Mouse (Mus musculus) gastrocnemius, postnatal 25 days (tissue): ENCODE results near the gene Ifngr2. TPM values are rescaled to one million over a fixed set of nuclear protein-coding genes. Genes with fewer than 3 reads are reported as not detected.
"Not testable (repeated sequence)": the region's sequence is repeated elsewhere in the genome, so short reads cannot be mapped to it uniquely, and the experiment has no call there.

Source experiments
- DNase-seq: peaks from one replicate; pipeline ENCODE4 v3.0.0; 2022
- long read RNA-seq, 2 experiments: library from polyadenylated mRNA; stranded (forward); transcript quantifications; one replicate each; pipeline ENCODE4 v2.0.0; 2021
- total RNA-seq, 2 experiments: library from RNA; stranded (reverse); gene quantifications; 1 replicate in 1 of 2; 2 replicates in 1 of 2; pipeline ENCODE4 v1.2.3; 2021

Gene Ifngr2
- 10 to 100 TPM; 50.5 to 71.4 TPM for total RNA-seq
- long read RNA-seq, experiment 1, transcript Ifngr2-201 (7 exons, 3,708 nt), result major isoform, 129 of 142 reads
- long read RNA-seq, experiment 1, partial matches to known transcripts, result 2 of 142 reads
- long read RNA-seq, experiment 1, other reads (novel, unspliced or antisense), result 11 of 142 reads
- long read RNA-seq, experiment 2, transcript Ifngr2-201 (7 exons, 3,708 nt), result major isoform, 189 of 208 reads
- long read RNA-seq, experiment 2, partial matches to known transcripts, result 6 of 208 reads
- long read RNA-seq, experiment 2, other reads (novel, unspliced or antisense), result 13 of 208 reads

GRCm38 (mm10) chr16:91546836-91547741 is at the start of gene Ifngr2:
Gene Ifngr2, plus strand, starts transcription at chr16:91547072.
- DNase-seq, result peak; percentile 79

- DNase-seq, result no peak
Observed at GRCm38 (mm10) chr16:91498041-91498440, 48.8 kb upstream of the Ifngr2 start.

DNA sequence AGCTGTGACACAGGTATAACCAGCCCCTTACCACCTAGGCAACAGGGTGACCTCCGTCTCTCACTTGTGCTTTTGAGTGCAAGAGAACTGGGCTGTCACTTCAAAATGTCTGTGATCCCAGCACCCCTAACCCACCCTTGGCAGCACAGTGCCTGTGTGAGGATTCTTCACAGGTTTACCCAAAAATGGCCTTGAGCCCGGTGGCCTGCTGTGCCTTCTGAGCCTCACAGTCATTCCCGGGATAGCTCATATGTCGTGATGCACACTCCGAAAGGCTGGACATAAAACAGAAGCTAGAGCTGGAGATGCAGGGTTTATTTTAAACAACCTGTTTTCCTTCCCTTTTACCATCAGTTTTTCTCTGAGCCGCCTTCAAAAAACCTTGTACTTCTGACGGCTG is 42.2 kb upstream of the Ifngr2 start:
- DNase-seq, result no peak

- peak; percentile 81 for DNase-seq
Observed at GRCm38 (mm10) chr16:91505116-91505601, 41.7 kb upstream of the Ifngr2 start.

DNA sequence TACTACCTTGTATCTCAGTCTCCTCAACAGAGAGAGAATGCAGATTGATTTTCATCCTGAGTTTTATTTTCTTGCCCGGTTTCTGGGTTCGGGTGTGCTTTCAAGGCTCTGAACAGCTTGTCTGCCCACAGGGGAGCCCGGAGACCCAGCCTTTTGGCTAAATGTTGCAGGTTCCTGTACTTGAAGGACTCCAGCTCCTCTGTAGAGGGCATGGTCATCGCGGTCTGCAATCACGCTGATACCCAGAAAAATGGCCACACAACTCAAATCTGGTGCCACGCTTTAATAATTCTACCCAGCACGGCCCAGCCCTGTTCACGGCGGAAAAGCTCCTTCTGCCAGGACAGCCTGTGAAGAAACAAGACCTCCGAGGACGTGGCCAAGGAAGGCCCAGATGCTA is 40.5 kb upstream of the Ifngr2 start:
- DNase-seq, result no peak

DNA sequence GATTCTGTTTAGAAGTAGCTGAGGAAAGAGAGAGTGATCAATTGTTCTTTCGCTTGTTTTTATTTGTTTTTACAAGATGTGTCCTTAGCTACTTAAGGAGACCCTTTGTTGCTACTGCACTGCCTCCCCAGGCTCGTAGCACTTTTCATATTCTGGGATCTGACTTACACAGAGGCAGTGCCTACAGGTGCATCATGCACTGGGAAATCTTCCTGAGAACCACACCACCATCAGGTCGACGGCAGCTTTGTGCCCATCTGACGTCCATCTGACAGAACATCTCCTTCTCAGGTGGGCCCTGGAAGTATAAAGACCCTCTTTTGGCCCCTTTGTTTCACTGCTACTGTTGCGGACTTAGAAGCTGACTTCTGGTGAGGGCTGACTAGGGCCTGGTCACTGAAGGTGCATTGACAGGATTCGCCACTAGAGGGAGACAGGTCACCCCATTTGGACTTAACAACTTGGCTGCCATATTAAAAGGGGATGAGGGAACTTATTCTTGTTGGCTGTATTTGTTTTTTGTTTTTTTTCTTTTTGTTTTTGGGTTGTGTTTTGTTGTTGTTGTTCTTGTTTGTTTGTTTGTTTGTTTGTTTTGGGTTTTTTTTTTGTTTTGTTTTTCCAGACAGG is 34.6 kb upstream of the Ifngr2 start:
- peak; percentile 57 for DNase-seq

GRCm38 (mm10) chr16:91513099-91513498 is 33.8 kb upstream of the Ifngr2 start:
- no peak for DNase-seq

DNA sequence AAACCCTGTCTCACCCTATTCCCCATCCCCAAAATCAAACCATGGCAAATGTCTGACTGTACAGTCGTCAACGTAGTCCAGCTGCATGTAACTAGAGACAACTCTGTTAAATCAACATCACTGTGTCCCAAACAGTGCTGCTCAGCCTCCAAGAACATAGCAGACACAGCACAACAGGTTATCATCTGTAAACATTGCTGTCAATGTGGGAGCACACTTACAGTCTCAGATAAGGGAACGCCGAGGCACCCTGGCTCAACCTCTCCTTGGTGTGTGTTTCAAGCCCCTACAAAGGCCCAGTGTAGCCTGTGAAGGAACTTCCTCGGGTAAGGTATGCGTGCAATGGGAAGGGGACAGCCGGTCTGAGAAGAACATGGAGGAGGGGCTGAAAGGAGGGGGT is 29.9 kb upstream of the Ifngr2 start:
- DNase-seq, result no peak

DNA sequence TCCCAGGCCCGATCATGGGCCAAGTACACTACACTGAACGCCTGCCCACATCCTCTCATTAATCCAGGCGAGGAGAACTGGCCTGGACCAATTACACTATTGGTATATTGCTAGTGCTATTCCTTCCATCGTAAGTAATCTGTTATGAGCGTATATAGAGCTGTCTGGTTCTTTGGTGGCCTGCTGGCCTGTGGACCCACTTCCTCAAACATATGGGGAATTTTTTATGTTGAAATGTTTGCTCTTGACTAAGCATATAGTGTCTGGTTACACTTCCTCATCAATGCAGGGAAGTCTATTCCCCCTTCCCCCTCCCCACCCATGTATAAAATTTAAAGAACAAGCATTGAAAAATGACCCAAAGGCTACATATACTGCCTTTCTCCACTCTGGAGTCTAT is 24.8 kb upstream of the Ifngr2 start:
- no peak for DNase-seq

DNA sequence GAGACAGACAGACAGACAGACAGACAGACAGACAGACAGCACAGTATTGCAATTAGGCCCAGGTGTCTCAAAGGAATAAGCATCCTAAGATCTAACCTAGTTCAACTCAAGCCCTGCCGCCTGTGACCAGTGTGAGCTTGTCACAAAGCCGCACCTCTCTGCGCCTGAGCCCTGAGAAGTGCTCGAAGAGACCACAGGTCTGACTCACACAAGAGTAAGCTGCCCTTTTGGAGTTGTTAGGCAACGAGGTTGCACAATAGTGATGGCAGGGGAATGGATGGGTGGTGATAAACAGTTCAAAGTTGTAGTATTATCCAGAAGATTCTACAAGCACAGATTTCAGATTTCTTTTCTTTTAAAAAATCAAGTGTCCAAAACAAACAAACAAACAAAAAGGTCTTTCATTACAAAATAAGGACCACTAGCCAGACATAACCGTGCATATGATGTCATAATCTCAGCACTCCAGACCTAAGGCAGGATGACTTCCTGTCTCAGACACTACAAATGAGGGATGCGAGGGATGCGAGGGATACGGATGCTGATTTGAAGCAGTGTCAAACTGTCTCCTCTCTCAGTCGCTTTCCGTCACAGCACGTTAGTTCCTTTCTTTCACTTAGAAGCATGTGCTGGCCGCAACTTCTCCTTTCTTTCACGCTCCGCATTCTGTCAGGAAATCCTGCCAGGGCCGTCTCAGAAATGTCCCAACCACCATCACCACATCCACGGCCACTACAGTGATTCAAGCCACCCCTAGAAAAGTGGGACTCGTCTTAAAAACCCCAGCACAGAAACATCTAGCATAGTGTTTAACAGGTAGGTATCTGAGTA is 24.2 kb upstream of the Ifngr2 start:
- peak; percentile 22 for DNase-seq

- no peak for DNase-seq
Observed at GRCm38 (mm10) chr16:91524206-91524605, 22.7 kb upstream of the Ifngr2 start.

DNA sequence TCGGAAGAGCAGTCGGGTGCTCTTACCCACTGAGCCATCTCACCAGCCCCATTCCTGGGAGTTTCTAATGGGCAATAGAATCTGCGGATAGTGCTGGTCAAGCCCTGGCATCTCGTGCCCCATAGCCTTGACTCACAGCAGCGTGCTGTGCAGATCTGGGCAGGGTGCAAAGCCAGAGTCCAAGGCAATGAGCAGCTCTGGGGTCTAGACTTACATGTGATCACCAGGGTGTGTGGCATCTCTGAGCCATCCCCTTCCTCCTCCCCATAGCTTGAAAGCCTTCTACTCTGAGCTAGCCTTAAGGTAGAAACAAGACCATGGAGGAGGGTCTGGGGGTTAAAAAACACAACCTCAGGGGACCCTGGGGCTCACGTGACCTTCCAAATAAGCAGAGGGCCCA is 20.6 kb upstream of the Ifngr2 start:
- no peak for DNase-seq

- peak; percentile 52 for DNase-seq
Observed at GRCm38 (mm10) chr16:91527051-91527450, 19.8 kb upstream of the Ifngr2 start.

- DNase-seq, result no peak
Observed at GRCm38 (mm10) chr16:91527500-91527899, 19.4 kb upstream of the Ifngr2 start.

GRCm38 (mm10) chr16:91528578-91528977 is 18.3 kb upstream of the Ifngr2 start:
- DNase-seq, result no peak

DNA sequence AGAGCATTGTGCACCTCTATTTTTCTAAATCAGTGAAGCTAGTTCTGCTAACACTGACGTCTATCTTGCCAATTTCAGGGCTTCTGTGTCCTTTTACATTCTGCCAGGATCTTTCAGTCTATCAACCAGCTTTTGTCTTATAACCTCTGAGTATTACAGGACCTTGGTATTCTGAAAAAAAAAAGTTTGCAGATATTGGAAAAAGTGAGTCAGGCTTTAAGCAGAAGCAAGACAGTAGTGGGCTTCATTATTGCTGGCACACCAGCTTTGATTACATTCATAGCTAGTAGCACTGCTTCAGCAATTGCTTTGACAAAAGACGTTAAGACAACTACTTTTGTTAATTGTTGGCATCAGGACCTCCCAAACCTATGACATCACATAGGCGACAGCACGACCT is 16.0 kb upstream of the Ifngr2 start:
- not testable (repeated sequence) for DNase-seq

DNA sequence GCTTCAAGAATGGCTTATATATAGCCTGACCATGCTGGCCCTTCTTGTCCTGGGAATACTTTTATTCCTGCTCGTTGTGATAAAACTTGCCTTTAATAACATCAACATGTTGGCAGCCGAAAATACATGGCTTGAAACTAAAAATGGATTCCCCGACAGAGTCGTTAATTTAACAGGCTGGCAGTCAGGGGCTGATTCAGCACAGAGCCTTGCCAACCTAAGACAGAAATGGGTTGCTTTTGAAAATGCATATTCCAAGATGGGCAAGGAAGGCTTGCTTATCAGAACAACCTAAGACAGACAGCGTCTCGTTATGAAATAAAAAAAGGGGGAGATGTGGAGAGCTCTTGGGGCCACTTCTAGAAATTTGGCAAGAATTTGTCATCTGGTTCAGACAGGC is 15.0 kb upstream of the Ifngr2 start:
- DNase-seq, result no peak

- no peak for DNase-seq
Observed at GRCm38 (mm10) chr16:91532429-91532828, 14.4 kb upstream of the Ifngr2 start.

DNA sequence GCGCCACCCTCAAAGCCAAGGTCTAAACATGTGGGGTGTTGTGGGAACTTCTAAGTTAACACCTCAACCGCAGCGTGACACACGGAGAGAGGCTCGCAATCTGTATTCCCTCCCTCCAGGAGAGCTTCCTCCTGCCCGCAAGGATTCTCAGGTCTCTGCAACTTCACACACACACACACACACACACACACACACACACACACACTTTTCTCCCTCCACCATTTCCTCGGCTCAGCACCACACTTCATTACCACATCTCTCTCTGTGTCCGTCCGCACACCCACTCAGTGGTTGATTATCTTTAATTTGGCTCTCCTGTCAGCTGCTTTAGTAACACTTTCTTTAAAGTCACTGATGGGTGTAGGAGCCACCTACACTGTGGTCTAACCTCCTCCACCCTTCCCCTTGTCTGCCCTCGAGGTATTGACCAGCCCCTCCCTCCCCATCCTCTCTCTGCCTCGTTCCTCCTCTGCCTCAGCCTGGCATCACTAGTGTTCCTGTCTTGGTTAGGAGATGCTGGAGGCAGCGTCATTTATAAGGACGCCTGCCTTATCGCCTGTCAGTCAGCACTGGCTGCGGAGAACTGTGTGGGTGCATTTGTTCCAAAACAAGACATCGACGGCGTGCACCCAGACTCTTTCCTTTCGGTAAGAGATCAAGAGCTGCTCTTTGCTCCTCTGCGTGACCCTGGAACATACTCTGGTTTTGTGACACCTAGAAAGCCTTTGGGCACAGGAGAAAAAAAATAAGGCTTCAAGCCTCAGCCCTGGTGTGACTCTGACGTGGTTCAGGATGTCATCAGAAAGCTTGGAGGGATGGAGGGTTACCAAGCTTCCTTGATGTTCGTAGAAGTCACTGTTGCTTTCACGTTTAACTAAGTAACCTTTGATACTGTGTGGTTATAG is 13.5 kb upstream of the Ifngr2 start:
- no peak for DNase-seq

DNA sequence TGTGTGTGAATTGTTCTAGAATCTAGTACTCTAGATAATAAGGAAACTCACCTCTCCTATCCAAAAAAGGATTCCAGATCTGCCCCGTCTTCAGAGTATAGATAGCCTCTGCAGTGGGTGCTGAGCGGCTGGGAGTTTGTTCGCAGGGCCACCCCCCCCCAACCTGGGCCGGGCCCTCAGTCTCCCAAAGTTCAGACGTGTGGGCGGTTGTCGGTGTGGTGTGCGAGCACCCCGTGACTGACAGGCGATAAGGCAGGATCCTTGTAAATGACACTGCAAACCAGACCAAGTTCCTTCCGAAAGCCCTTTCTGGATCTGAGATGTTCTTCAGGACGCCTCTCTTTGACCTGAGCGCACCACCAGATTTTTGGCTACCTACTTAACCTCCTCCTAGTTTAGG is 12.4 kb upstream of the Ifngr2 start:
- DNase-seq, result no peak

- DNase-seq, result no peak
Observed at GRCm38 (mm10) chr16:91534888-91535287, 12.0 kb upstream of the Ifngr2 start.
